Mouse (Mus musculus) midbrain, embryonic 10.5 days (tissue): ENCODE measurements around the gene Itpr1. TPM values are rescaled to one million over a fixed set of nuclear protein-coding genes. Genes with fewer than 3 reads are reported as not detected.
A peak's percentile ranks its signal among the peaks of the same experiment; 100 is the strongest.

Experiments used
- DNase-seq: peaks from one replicate; pipeline ENCODE4 v3.0.0-alpha.2; 2017; ENCODE audit warnings: low spot score
- H3K27ac ChIP-seq: fragments of 300-500 bp; sonication (generic); replicated peaks from 2 replicates; pipeline ENCODE4 v1.5.1; 2016; ENCODE audit warnings: mild to moderate bottlenecking
- H3K27me3 ChIP-seq: fragments of 300-500 bp; sonication (generic); 2 replicates; pipeline ENCODE4 v1.6.1; 2016; ENCODE audit warnings: low read depth, mild to moderate bottlenecking; ENCODE audit not compliant: poor library complexity, severe bottlenecking
- H3K36me3 ChIP-seq: fragments of 300-500 bp; sonication (generic); 2 replicates; pipeline ENCODE4 v1.6.1; 2016; ENCODE audit warnings: mild to moderate bottlenecking, moderate library complexity
- H3K4me1 ChIP-seq: fragments of 300-500 bp; sonication (generic); 2 replicates; pipeline ENCODE4 v1.6.1; 2016
- H3K4me3 ChIP-seq: fragments of 300-500 bp; sonication (generic); 2 replicates; pipeline ENCODE4 v1.5.1; 2016; ENCODE audit warnings: mild to moderate bottlenecking, moderate library complexity
- H3K9me3 ChIP-seq: fragments of 300-500 bp; sonication (generic); replicated peaks from 2 replicates; pipeline ENCODE4 v1.6.1; 2016; ENCODE audit warnings: mild to moderate bottlenecking
- WGBS: fragments of 180-500 bp; shearing (Covaris S2); methylation state at CpG from one replicate; pipeline ENCODE4 v1.1.7; 2016; 5-methylcytosine and 5-hydroxymethylcytosine counted together
- polyA plus RNA-seq: library from polyadenylated mRNA; unstranded; fragments of >200 nt; fragmentation: Nextera tagmentation; extraction: Ambion mirVana; gene quantifications from 2 replicates; pipeline ENCODE4 v1.2.1, GENCODE M21; 2016

The Itpr1 gene
- polyA plus RNA-seq, 1 experiment from 2014 or later = 7.2 TPM

DNA sequence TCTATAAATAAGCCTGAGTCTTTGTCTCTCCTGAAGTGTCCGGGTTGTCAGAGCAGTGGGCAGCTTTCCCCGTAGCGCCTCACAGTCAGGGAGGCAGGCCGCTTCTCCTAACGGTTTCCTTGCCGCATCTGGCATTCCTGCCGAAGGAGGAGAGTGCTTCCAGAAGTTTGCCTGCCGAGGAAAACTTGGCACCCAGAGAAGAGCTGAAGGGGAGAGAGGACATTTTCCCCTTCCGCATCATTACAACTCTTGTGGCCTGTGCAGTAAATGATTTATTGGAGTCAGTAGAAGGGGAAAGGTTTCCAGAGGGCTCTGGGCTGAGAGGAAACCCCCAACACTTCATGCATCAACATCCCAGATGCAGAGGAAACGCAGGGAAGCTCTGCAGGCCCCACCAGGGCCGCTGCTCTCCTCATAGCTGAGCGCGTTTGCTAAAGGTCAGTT is 22.8 kb downstream of the Itpr1 start:
- Histone ChIP-seq H3K27me3 (no peaks in the 10 kb centered on the region), H3K36me3 (no peaks in the 10 kb centered on the region), H3K27ac (no peak overlapping the region), H3K4me3 (no peak overlapping the region), H3K9me3 (no peaks in the 10 kb centered on the region), H3K4me1 (peaks cover 41% of the 10 kb centered on the region)
- WGBS = 57% methylated on average over 13 of the region's 13 CpGs
- no peak for DNase-seq

DNA sequence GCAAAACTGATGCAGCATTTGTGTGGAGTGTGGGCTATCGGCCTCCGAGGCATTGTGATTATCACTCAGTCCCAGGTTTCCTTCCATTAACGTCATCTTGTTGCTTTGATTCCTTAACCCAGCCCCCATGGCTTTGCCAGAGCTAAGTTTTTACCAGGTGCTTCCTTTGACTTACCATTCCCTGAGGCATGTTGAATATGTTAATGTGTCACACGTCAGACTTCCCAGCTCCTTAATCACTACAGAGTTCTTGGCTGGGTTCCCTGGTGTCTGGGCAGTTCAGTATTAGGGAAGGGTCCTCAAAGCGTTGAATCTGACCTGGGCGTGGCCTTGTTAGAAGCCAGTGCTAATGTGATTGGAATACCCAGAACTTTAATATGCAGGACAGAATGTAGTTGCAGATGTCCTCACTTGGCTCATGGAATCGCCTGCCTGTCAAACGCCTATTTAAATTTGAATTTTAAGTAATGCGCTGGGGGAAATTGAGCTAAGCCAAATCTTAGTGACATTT is 23.6 kb downstream of the Itpr1 start:
- H3K4me3 ChIP-seq = no peak overlapping the region
- H3K9me3 ChIP-seq = no peaks in the 10 kb centered on the region
- no peak for DNase-seq
- H3K27ac ChIP-seq = no peak overlapping the region
- H3K4me1 ChIP-seq = peaks cover 43% of the 10 kb centered on the region
- no peaks in the 10 kb centered on the region for H3K36me3 ChIP-seq
- 87% methylated on average over 9 of the region's 9 CpGs for WGBS
- H3K27me3 ChIP-seq = no peaks in the 10 kb centered on the region

DNA sequence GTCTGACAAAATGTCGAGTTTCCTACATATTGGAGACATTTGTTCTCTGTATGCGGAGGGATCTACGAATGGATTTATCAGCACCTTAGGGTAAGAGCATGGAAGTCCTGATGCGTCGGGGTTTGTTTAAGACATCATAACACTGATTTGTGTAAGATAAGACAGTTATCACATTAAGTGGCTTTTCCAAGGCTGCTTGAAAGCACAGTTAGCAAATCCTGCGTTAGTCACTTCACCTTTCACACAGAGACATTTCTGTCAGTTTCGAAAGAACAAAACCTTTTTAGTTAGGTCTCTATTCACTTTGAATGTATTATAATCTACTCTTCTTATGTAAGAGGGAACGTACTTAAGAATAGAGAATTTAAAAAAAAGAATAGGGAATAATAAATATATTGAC is 24.1 kb downstream of the Itpr1 start:
- no peaks in the 10 kb centered on the region for H3K36me3 ChIP-seq
- H3K27ac ChIP-seq = no peak overlapping the region
- H3K4me1 ChIP-seq = peaks cover 37% of the 10 kb centered on the region
- no peaks in the 10 kb centered on the region for H3K9me3 ChIP-seq
- WGBS = 92% methylated on average over 8 of the region's 8 CpGs
- no peak for DNase-seq
- no peaks in the 10 kb centered on the region for H3K27me3 ChIP-seq
- no peak overlapping the region for H3K4me3 ChIP-seq

DNA sequence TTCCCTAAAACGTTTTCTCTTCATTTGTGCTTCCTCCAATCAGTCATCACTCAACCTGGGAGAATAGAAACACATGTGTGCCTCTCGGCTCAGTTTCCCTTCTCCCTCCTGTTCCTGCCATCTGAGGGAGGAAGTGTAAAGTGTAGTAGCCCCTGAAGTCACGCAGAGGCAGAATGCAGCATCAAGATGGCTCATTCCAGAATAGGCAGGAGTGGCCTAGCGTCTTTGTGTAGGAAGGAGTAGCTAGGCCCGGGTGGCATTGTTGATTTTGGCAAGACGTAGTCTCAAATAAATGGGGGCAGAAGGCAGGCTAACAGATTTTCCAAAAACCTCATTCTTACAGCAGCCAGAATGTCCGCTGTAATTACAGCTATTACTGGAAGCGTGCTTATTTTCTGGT is 24.7 kb downstream of the Itpr1 start:
- Histone ChIP-seq H3K27ac (no peak overlapping the region), H3K36me3 (no peaks in the 10 kb centered on the region), H3K9me3 (no peaks in the 10 kb centered on the region), H3K4me3 (no peak overlapping the region), H3K27me3 (no peaks in the 10 kb centered on the region), H3K4me1 (peaks cover 32% of the 10 kb centered on the region)
- WGBS = 80% methylated on average over 8 of the region's 8 CpGs
- no peak for DNase-seq

DNA sequence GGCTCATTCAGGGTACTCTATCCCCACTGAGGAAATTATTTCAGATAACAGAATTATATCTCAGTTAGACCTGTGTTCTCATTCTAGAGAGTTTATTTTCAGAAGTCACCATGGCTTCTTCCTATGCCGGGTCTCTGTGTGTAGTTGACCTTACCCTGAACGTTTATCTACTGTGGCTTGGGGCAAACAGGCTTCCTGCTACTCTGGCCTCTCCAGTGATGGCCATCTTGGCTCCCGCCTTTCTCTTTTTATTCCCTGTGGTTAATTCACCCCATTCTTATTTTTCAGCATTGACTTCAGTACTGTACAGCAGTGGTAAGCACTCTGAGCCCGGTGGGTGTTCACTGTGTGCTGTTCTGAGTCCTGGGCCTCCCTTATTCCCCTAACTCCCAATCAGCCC is 25.1 kb downstream of the Itpr1 start:
- no peak for DNase-seq
- Histone ChIP-seq H3K4me1 (peaks cover 29% of the 10 kb centered on the region), H3K27me3 (no peaks in the 10 kb centered on the region), H3K4me3 (no peak overlapping the region), H3K9me3 (no peaks in the 10 kb centered on the region), H3K36me3 (no peaks in the 10 kb centered on the region), H3K27ac (no peak overlapping the region)
- WGBS = 84% methylated on average over 4 of the region's 4 CpGs

DNA sequence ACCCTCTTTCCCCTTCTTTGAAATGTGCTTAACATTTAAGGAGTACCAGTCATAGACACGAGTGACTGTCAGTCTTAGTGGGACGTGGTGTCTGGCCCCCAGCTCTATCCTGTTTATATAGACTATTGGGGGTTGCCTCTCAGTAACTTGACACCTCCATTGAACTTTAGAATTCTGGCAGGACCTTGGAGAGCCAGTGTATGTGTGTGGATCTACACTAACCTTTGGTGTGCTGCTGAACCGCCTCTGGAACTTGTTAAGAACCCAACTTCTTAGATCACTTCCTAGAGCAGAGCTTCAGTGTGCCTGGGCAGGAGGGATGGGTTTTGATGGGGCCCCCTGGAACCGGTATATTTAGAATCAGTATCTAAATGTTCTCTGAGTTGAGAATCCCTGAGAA is 26.2 kb downstream of the Itpr1 start:
- H3K27ac ChIP-seq = no peak overlapping the region
- DNase-seq = no peak
- H3K4me3 ChIP-seq = no peak overlapping the region
- peaks cover 28% of the 10 kb centered on the region for H3K4me1 ChIP-seq
- no peaks in the 10 kb centered on the region for H3K27me3 ChIP-seq
- H3K36me3 ChIP-seq = no peaks in the 10 kb centered on the region
- H3K9me3 ChIP-seq = no peaks in the 10 kb centered on the region
- 64% methylated on average over 4 of the region's 4 CpGs for WGBS

DNA sequence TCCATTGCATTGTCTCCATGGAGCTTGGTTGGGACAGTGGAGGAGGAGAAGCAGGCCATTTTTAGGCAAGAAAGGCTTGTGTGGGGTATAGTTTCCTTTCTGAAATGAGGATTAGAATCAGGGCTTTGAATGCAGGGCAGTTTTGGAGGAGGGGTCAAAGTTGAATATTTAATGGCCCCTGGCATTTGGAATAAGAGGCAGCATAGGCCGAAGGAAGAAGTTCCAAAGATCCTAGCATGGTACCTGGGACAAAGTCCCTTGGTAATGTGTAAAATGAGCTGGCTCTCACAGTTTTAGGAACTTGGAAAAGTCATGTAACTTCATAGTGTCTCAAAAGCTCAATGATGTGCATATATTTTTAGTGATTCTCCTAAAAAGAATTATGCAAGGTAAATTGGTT is 27.1 kb downstream of the Itpr1 start:
- Histone ChIP-seq H3K36me3 (no peaks in the 10 kb centered on the region), H3K27ac (no peak overlapping the region), H3K27me3 (no peaks in the 10 kb centered on the region), H3K4me1 (peaks cover 22% of the 10 kb centered on the region), H3K4me3 (no peak overlapping the region), H3K9me3 (no peaks in the 10 kb centered on the region)
- no peak for DNase-seq
- 75% methylated on average over 1 of the region's 1 CpGs for WGBS

DNA sequence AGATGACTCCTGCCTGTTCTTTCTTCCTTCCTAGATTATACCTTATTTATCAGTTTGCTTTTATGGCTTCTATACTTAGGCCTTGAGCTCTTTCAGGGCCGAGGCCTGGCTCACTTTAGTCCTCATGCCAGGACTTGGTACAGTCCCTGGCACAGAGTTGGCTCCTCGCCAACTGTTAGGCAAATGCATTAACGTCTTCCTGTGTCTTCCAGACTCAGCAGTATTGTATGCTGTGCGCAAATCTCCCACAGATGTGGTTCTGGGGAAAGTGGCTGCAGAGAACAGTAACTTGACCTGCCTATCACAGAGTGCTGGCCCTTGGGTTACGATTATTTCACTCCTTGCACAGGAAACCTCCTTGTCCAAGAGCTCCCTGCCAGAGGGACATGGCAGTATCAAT is 27.9 kb downstream of the Itpr1 start:
- 84% methylated on average over 5 of the region's 5 CpGs for WGBS

DNA sequence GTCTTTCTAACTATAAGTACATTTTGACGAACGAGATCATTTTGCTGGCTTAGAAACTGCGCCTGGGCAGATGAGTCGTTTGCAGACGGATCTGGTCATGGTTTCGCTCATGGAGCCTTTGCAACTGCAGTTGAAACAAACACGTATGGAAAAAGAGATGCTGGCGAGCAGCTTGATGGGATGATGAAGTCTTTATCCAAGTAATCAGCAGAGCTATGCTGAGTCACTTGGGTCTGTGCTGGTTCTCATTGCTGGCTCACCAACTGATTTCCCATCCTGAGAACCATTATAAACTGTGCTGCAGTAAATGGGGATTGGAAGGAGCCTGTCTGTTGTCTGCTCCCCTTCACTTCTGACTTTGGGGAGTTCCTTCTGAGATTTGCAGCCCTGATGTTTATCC is 31.7 kb downstream of the Itpr1 start:
- Histone ChIP-seq H3K4me1 (peaks cover 22% of the 10 kb centered on the region), H3K27me3 (peaks cover 28% of the 10 kb centered on the region), H3K27ac (no peak overlapping the region), H3K9me3 (no peaks in the 10 kb centered on the region), H3K4me3 (no peak overlapping the region), H3K36me3 (no peaks in the 10 kb centered on the region)
- DNase-seq = no peak
- 95% methylated on average over 8 of the region's 8 CpGs for WGBS

More for the DNA sequence above, 27.9 kb downstream of the Itpr1 start:
- no peaks in the 10 kb centered on the region for H3K36me3 ChIP-seq
- no peaks in the 10 kb centered on the region for H3K9me3 ChIP-seq
- H3K27ac ChIP-seq = no peak overlapping the region
- H3K27me3 ChIP-seq = peaks cover 5% of the 10 kb centered on the region; the same call in 1 of the 2 replicates
- no peak for DNase-seq
- peaks cover 16% of the 10 kb centered on the region for H3K4me1 ChIP-seq
- no peak overlapping the region for H3K4me3 ChIP-seq

DNA sequence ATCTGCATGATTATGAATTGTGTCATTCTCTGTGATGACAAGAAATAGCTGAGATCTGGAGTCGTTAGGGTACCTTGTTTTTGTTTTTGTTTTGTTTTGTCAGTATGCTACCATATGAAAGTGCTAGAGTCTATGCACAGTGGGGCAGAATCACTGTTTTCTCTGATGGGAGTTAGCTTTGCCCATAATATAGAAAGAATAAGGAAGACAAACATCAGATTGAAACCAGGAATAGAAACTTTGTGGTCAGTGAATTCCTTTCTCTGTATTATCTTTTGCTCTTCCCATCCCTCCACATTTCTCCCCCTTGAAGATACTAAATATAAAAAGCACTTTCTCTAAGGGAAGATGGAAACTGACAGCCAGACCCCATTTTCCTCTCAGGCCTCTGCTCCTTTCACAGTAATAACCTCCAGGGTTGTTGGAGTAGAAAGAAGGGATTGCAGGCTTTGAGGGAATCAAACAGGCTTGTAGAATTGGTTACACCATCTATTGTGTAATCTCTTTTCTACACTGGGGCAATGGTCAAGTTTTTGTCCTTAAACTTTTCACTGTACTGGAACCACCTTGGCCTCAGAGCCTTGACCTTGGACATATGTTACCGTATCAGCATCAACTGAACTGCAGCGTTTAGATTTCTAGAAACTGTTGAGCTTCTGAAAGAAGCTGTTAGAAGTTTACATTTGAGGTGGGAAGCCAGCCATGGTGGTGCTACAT is 33.6 kb downstream of the Itpr1 start:
- no peak for DNase-seq
- H3K4me1 ChIP-seq = peaks cover 29% of the 10 kb centered on the region
- H3K4me3 ChIP-seq = no peak overlapping the region
- peaks cover 28% of the 10 kb centered on the region for H3K27me3 ChIP-seq
- no peaks in the 10 kb centered on the region for H3K36me3 ChIP-seq
- H3K27ac ChIP-seq = no peak overlapping the region
- 87% methylated on average over 3 of the region's 3 CpGs for WGBS
- H3K9me3 ChIP-seq = no peaks in the 10 kb centered on the region

DNA sequence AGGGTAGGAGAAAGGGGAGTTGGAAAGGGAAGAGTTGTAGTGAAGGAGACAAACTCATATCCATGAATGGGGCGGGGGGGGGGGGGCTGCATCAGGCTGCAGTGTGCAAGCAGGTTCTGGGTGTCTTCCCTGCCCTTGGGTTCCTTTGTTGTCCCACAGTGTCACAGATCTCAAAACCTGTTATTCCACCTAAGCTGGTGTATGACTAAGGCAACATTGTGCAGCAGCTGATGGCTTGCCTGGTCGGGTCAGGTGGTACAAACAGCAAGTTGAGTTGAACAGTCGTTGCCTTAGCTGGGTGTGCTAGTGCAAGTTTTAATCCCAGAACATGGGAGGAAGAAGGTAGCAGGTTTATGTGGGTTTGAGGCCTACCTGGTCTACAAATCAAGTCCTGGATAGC is 34.3 kb downstream of the Itpr1 start:
- 86% methylated on average over 2 of the region's 3 CpGs for WGBS
- H3K4me1 ChIP-seq = peaks cover 29% of the 10 kb centered on the region
- H3K27ac ChIP-seq = no peak overlapping the region

DNA sequence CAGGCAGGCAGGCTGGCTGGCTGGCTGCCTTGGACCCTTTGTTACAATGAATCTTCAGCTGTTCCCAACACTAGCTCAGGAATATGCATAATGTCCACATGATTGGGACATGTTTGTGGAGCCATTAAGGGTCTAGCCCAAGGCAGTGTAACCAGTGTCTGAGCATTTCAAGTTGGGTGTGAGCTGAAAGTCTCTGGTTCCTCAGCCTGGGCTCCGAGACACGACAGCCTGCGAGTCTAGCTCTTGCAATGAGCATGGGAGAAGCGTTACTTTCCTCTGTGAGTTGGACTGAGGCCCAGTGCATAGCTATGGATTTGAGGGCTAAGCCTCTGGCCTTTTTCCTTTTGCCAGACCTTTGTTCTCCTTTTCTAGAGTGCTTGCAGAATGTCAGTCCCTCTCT is 35.6 kb downstream of the Itpr1 start:
- H3K27me3 ChIP-seq = peaks cover 28% of the 10 kb centered on the region
- H3K9me3 ChIP-seq = no peaks in the 10 kb centered on the region
- 45% methylated on average over 4 of the region's 4 CpGs for WGBS
- H3K36me3 ChIP-seq = no peaks in the 10 kb centered on the region
- peaks cover 29% of the 10 kb centered on the region for H3K4me1 ChIP-seq
- no peak overlapping the region for H3K4me3 ChIP-seq
- H3K27ac ChIP-seq = peak overlapping the region; percentile 76
- DNase-seq = peak; percentile 28

More for the DNA sequence above, 34.3 kb downstream of the Itpr1 start:
- peaks cover 28% of the 10 kb centered on the region for H3K27me3 ChIP-seq
- no peak for DNase-seq
- no peaks in the 10 kb centered on the region for H3K36me3 ChIP-seq
- no peak overlapping the region for H3K4me3 ChIP-seq
- H3K9me3 ChIP-seq = no peaks in the 10 kb centered on the region

DNA sequence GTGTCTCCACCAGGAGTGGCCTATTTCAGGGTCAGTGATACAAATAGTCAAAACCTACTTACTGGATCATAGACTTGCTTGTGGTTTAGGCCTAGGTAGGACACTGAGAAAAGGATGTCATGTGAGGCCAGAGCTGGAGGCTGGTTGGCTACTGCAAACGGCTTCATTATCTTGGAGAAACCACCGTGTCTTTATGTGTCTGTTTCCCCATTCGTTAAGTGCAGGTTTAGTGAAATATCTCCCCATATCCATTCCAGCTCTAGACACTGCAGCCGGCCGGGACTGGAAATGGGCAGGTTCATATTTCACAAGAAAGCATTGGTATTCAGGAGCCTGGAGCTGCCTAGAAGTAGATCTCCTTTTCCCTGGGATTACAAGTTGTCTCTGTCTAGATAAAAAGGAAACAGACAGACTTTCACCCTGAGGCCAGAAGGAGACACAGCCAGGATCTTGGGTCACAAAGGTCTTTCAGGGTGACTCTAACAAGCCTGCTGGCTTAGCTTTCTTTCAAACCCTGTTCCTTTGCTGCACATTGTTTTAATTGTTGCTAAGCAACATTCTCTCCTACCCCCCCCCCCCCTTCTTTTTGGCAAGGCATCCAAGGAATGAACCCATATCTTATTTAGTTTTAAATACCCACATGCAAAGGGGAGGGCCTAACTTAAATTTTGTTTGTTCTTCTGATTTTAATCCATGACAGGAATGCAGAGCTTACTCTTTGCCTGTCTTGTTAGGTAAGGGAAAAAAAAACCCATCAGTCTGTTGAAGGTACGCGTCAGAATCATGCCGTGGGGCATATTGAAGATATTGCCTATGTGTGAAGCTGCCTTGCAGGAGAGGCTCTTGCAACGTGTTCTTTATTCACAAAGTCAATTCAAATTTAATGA is 36.4 kb downstream of the Itpr1 start:
- H3K36me3 ChIP-seq = no peaks in the 10 kb centered on the region
- peaks cover 29% of the 10 kb centered on the region for H3K4me1 ChIP-seq
- H3K27me3 ChIP-seq = peaks cover 28% of the 10 kb centered on the region
- peak overlapping the region; percentile 76 for H3K27ac ChIP-seq
- WGBS = 18% methylated on average over 9 of the region's 9 CpGs
- H3K4me3 ChIP-seq = no peak overlapping the region
- DNase-seq = peak; percentile 50
- H3K9me3 ChIP-seq = no peaks in the 10 kb centered on the region
